Mouse (Mus musculus): Measurements from ENCODE around the gene Alpk1. TPM values are rescaled to one million over a fixed set of nuclear protein-coding genes. Genes with fewer than 3 reads are reported as not detected.

Gene Alpk1
- polyA plus RNA-seq, 1 experiment from 2014 or later, result 0.74 TPM

GRCm38 (mm10) chr3:127711536-127711935 is 68.8 kb downstream of the Alpk1 start:
- H3K9ac ChIP-seq (replicated peaks), result no peak overlapping the region
- H3K27me3 ChIP-seq, result peaks cover 10% of the 10 kb centered on the region
- H3K4me2 ChIP-seq, result no peak overlapping the region
- 83% methylated on average over 3 of the region's 3 CpGs for WGBS
- no peak for ATAC-seq (ENCODE audit: insufficient number of reproducible peaks, insufficient read depth, low FRiP score, low TSS enrichment, low read depth)
- H3K36me3 ChIP-seq, result no peaks in the 10 kb centered on the region
- H3K4me1 ChIP-seq (replicated peaks), result 0 out of 2 replicates have a peak, but pooled peaks cover 6% of the 10 kb centered on the region
- H3K4me3 ChIP-seq (replicated peaks), result no peak overlapping the region
- no peaks in the 10 kb centered on the region for H3K9me3 ChIP-seq
- H3K27ac ChIP-seq, result no peak overlapping the region

- Histone ChIP-seq H3K27ac (no peak overlapping the region), H3K4me2 (no peak overlapping the region), H3K4me1 (replicated peaks) (peaks cover 3% of the 10 kb centered on the region; the same call in 1 of the 2 replicates), H3K9ac (replicated peaks) (no peak overlapping the region), H3K9me3 (no peaks in the 10 kb centered on the region), H3K4me3 (replicated peaks) (no peak overlapping the region), H3K36me3 (no peaks in the 10 kb centered on the region), H3K27me3 (peaks cover 17% of the 10 kb centered on the region)
- 76% methylated on average over 5 of the region's 5 CpGs for WGBS
- ATAC-seq (ENCODE audit: insufficient number of reproducible peaks, insufficient read depth, low FRiP score, low TSS enrichment, low read depth), result no peak
Observed at GRCm38 (mm10) chr3:127707089-127707485, 73.2 kb downstream of the Alpk1 start.

GRCm38 (mm10) chr3:127706445-127707088 is 73.8 kb downstream of the Alpk1 start:
- peaks cover 17% of the 10 kb centered on the region for H3K27me3 ChIP-seq
- H3K9me3 ChIP-seq, result no peaks in the 10 kb centered on the region
- 0 out of 2 replicates have a peak overlapping the region, but pooled peaks have one; percentile 23 for H3K4me3 ChIP-seq (replicated peaks)
- H3K36me3 ChIP-seq, result no peaks in the 10 kb centered on the region
- no peak overlapping the region for H3K27ac ChIP-seq
- H3K9ac ChIP-seq (replicated peaks), result no peak overlapping the region
- 74% methylated on average over 8 of the region's 8 CpGs for WGBS
- peak overlapping the region; percentile 52 for H3K4me2 ChIP-seq
- no peak for ATAC-seq (ENCODE audit: insufficient number of reproducible peaks, insufficient read depth, low FRiP score, low TSS enrichment, low read depth)
- H3K4me1 ChIP-seq (replicated peaks), result peaks cover 3% of the 10 kb centered on the region; the same call in 1 of the 2 replicates

GRCm38 (mm10) chr3:127705515-127706444 is 74.5 kb downstream of the Alpk1 start:
- 14% methylated on average over 30 of the region's 30 CpGs for WGBS
- 0 out of 2 replicates have a peak, but pooled peaks have one; percentile 37 for ATAC-seq (ENCODE audit: insufficient number of reproducible peaks, insufficient read depth, low FRiP score, low TSS enrichment, low read depth)
- Histone ChIP-seq H3K9ac (replicated peaks) (no peak overlapping the region), H3K36me3 (no peaks in the 10 kb centered on the region), H3K27me3 (peaks cover 17% of the 10 kb centered on the region), H3K9me3 (no peaks in the 10 kb centered on the region), H3K4me2 (peak overlapping the region; percentile 52), H3K4me1 (replicated peaks) (peaks cover 3% of the 10 kb centered on the region; the same call in 1 of the 2 replicates), H3K27ac (no peak overlapping the region), H3K4me3 (replicated peaks) (peak overlapping the region; percentile 23)

GRCm38 (mm10) chr3:127705139-127705514 is 75.2 kb downstream of the Alpk1 start:
- peaks cover 17% of the 10 kb centered on the region for H3K27me3 ChIP-seq
- H3K4me3 ChIP-seq (replicated peaks), result peak overlapping the region; percentile 23
- H3K4me1 ChIP-seq (replicated peaks), result peaks cover 3% of the 10 kb centered on the region; the same call in 1 of the 2 replicates
- no peaks in the 10 kb centered on the region for H3K9me3 ChIP-seq
- no peak for ATAC-seq (ENCODE audit: insufficient number of reproducible peaks, insufficient read depth, low FRiP score, low TSS enrichment, low read depth)
- peak overlapping the region; percentile 52 for H3K4me2 ChIP-seq
- 70% methylated on average over 11 of the region's 11 CpGs for WGBS
- no peak overlapping the region for H3K9ac ChIP-seq (replicated peaks)
- H3K36me3 ChIP-seq, result no peaks in the 10 kb centered on the region
- no peak overlapping the region for H3K27ac ChIP-seq

GRCm38 (mm10) chr3:127701196-127701825 is 79.0 kb downstream of the Alpk1 start:
- H3K9ac ChIP-seq (replicated peaks), result no peak overlapping the region
- ATAC-seq (ENCODE audit: insufficient number of reproducible peaks, insufficient read depth, low FRiP score, low TSS enrichment, low read depth), result no peak
- 74% methylated on average over 4 of the region's 4 CpGs for WGBS
- H3K27ac ChIP-seq, result no peak overlapping the region
- H3K36me3 ChIP-seq, result no peaks in the 10 kb centered on the region
- H3K4me1 ChIP-seq (replicated peaks), result peaks cover 3% of the 10 kb centered on the region; the same call in 1 of the 2 replicates
- H3K27me3 ChIP-seq, result peaks cover 11% of the 10 kb centered on the region
- H3K4me2 ChIP-seq, result no peak overlapping the region
- H3K9me3 ChIP-seq, result no peaks in the 10 kb centered on the region
- no peak overlapping the region for H3K4me3 ChIP-seq (replicated peaks)

GRCm38 (mm10) chr3:127698636-127699035 is 81.7 kb downstream of the Alpk1 start:
- Histone ChIP-seq H3K27me3 (peaks cover 31% of the 10 kb centered on the region), H3K4me3 (replicated peaks) (no peak overlapping the region), H3K4me2 (no peak overlapping the region), H3K27ac (no peak overlapping the region), H3K36me3 (no peaks in the 10 kb centered on the region), H3K4me1 (replicated peaks) (peaks cover 9% of the 10 kb centered on the region; the same call in 1 of the 2 replicates), H3K9ac (replicated peaks) (no peak overlapping the region), H3K9me3 (no peaks in the 10 kb centered on the region)
- no peak for ATAC-seq (ENCODE audit: insufficient number of reproducible peaks, insufficient read depth, low FRiP score, low TSS enrichment, low read depth)
- WGBS, result 86% methylated on average over 5 of the region's 5 CpGs

GRCm38 (mm10) chr3:127696541-127696940 is 83.8 kb downstream of the Alpk1 start:
- peaks cover 34% of the 10 kb centered on the region for H3K27me3 ChIP-seq
- H3K27ac ChIP-seq, result no peak overlapping the region
- ATAC-seq (ENCODE audit: insufficient number of reproducible peaks, insufficient read depth, low FRiP score, low TSS enrichment, low read depth), result no peak
- peaks cover 9% of the 10 kb centered on the region; the same call in 1 of the 2 replicates for H3K4me1 ChIP-seq (replicated peaks)
- H3K4me2 ChIP-seq, result no peak overlapping the region
- no peaks in the 10 kb centered on the region for H3K9me3 ChIP-seq
- no peak overlapping the region for H3K4me3 ChIP-seq (replicated peaks)
- no peak overlapping the region for H3K9ac ChIP-seq (replicated peaks)
- 74% methylated on average over 11 of the region's 11 CpGs for WGBS
- no peaks in the 10 kb centered on the region for H3K36me3 ChIP-seq

- peak overlapping the region; percentile 74 for H3K4me2 ChIP-seq
- no peak for ATAC-seq (ENCODE audit: insufficient number of reproducible peaks, insufficient read depth, low FRiP score, low TSS enrichment, low read depth)
- peaks cover 9% of the 10 kb centered on the region; the same call in 1 of the 2 replicates for H3K4me1 ChIP-seq (replicated peaks)
- H3K36me3 ChIP-seq, result no peaks in the 10 kb centered on the region
- H3K9me3 ChIP-seq, result no peaks in the 10 kb centered on the region
- H3K27me3 ChIP-seq, result peaks cover 37% of the 10 kb centered on the region
- WGBS, result 11% methylated on average over 43 of the region's 43 CpGs
- H3K27ac ChIP-seq, result no peak overlapping the region
- peak overlapping the region; percentile 39 for H3K4me3 ChIP-seq (replicated peaks)
- H3K9ac ChIP-seq (replicated peaks), result peak overlapping the region; percentile 46; the same call in 1 of the 2 replicates
Observed at GRCm38 (mm10) chr3:127694802-127695771, 85.2 kb downstream of the Alpk1 start.

- no peak for ATAC-seq (ENCODE audit: insufficient number of reproducible peaks, insufficient read depth, low FRiP score, low TSS enrichment, low read depth)
- Histone ChIP-seq H3K36me3 (no peaks in the 10 kb centered on the region), H3K4me1 (replicated peaks) (peaks cover 9% of the 10 kb centered on the region; the same call in 1 of the 2 replicates), H3K4me2 (no peak overlapping the region), H3K27ac (no peak overlapping the region), H3K4me3 (replicated peaks) (no peak overlapping the region), H3K9ac (replicated peaks) (no peak overlapping the region), H3K9me3 (no peaks in the 10 kb centered on the region), H3K27me3 (peaks cover 31% of the 10 kb centered on the region)
- 62% methylated on average over 4 of the region's 4 CpGs for WGBS
Observed at GRCm38 (mm10) chr3:127691230-127691629, 89.1 kb downstream of the Alpk1 start.

All from limb, embryonic 12.5 days (tissue).